Mouse (Mus musculus): ENCODE measurements around the gene Gabpb2.

Gabpb2 gene

GRCm38 (mm10) chr3:95194721-95195135 is 23.0 kb downstream of the Gabpb2 start:
- DNase-seq (ENCODE audit: low read depth, low spot score), result no peak

GRCm38 (mm10) chr3:95186888-95187287 is 30.8 kb downstream of the Gabpb2 start:
- no peak for DNase-seq (ENCODE audit: low read depth, low spot score)

GRCm38 (mm10) chr3:95186100-95186499 is 31.6 kb downstream of the Gabpb2 start:
- no peak for DNase-seq (ENCODE audit: low read depth, low spot score)

GRCm38 (mm10) chr3:95184796-95185577 is 32.7 kb downstream of the Gabpb2 start:
- no peak for DNase-seq (ENCODE audit: low read depth, low spot score)

- no peak for DNase-seq (ENCODE audit: low read depth, low spot score)
Measured at GRCm38 (mm10) chr3:95181841-95182240, 35.9 kb downstream of the Gabpb2 start.

- DNase-seq (ENCODE audit: low read depth, low spot score), result no peak
Measured at GRCm38 (mm10) chr3:95179890-95180289, 37.8 kb downstream of the Gabpb2 start.

- no peak for DNase-seq (ENCODE audit: low read depth, low spot score)
Measured at GRCm38 (mm10) chr3:95178948-95179347, 38.8 kb downstream of the Gabpb2 start.

GRCm38 (mm10) chr3:95177583-95177982 is 40.1 kb downstream of the Gabpb2 start:
- no peak for DNase-seq (ENCODE audit: low read depth, low spot score)

GRCm38 (mm10) chr3:95176500-95176899 is 41.2 kb downstream of the Gabpb2 start:
- DNase-seq (ENCODE audit: low read depth, low spot score), result no peak

- DNase-seq (ENCODE audit: low read depth, low spot score), result peak; percentile 78
Measured at GRCm38 (mm10) chr3:95174011-95174592, 43.6 kb downstream of the Gabpb2 start.

- DNase-seq (ENCODE audit: low read depth, low spot score), result no peak
Measured at GRCm38 (mm10) chr3:95173256-95173949, 44.3 kb downstream of the Gabpb2 start.

GRCm38 (mm10) chr3:95172526-95173255 is 45.0 kb downstream of the Gabpb2 start:
- no peak for DNase-seq (ENCODE audit: low read depth, low spot score)

GRCm38 (mm10) chr3:95171105-95171504 is 46.6 kb downstream of the Gabpb2 start:
- DNase-seq (ENCODE audit: low read depth, low spot score), result no peak

GRCm38 (mm10) chr3:95169996-95170395 is 47.7 kb downstream of the Gabpb2 start:
- no peak for DNase-seq (ENCODE audit: low read depth, low spot score)

GRCm38 (mm10) chr3:95164840-95165239 is 52.9 kb downstream of the Gabpb2 start:
- no peak for DNase-seq (ENCODE audit: low read depth, low spot score)

GRCm38 (mm10) chr3:95164256-95164550 is 53.5 kb downstream of the Gabpb2 start:
- no peak for DNase-seq (ENCODE audit: low read depth, low spot score)

- no peak for DNase-seq (ENCODE audit: low read depth, low spot score)
Measured at GRCm38 (mm10) chr3:95163419-95164255, 54.1 kb downstream of the Gabpb2 start.

GRCm38 (mm10) chr3:95162345-95162628 is 55.4 kb downstream of the Gabpb2 start:
- DNase-seq (ENCODE audit: low read depth, low spot score), result no peak

- no peak for DNase-seq (ENCODE audit: low read depth, low spot score)
Measured at GRCm38 (mm10) chr3:95161618-95162344, 55.9 kb downstream of the Gabpb2 start.

GRCm38 (mm10) chr3:95161041-95161551 is 56.6 kb downstream of the Gabpb2 start:
- no peak for DNase-seq (ENCODE audit: low read depth, low spot score)
